Mouse (Mus musculus) spleen, adult 2 months (tissue): ENCODE measurements at regions not wholly inside any gene's neighbourhood (a gene's known extent, or its start where the extent isn't known, plus 50 kb on each side); places are given as distances from the start of the nearest gene placed in this dataset.

ENCODE experiments used
- CTCF ChIP-seq: fragments of 200-500 bp; IDR thresholded peaks from 2 replicates; pipeline ENCODE4 v1.5.1; 2011; ENCODE audit warnings: mild to moderate bottlenecking, inconsistent platforms; ENCODE audit not compliant: insufficient read depth, insufficient read length, insufficient replicate concordance; ENCODE audit errors: extremely low read depth
- POLR2A ChIP-seq: fragments of 200-500 bp; IDR thresholded peaks from 2 replicates; pipeline ENCODE4 v1.6.1; 2011; ENCODE audit warnings: low read depth, low read length, inconsistent platforms

DNA sequence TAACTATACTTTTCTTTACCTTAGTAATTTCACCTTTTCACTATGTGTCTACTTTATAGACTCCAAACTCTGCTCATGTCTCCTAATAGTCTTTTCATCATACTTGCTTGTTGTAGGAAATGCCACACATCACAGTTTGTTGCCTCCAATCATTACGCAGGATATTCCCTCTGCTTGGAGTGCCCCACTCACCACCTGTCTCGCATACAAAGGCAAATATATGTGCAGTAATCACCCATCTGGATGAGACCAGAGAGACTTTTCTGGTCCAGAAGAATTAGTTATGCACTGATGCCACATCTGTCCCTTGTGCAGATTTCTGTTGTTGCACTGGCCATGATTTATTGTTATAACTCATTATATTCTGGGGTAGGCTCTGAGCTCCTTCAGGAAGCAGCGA is 293.9 kb upstream of the Alcam start:
- TF ChIP-seq POLR2A (no peak), CTCF (no peak)
